Mouse (Mus musculus): ENCODE data around the gene Tmem178b. TPM values are rescaled to one million over a fixed set of nuclear protein-coding genes. Genes with fewer than 3 reads are reported as not detected.

Gene Tmem178b
- total and polyA plus RNA-seq, 3 experiments, result 0.16 TPM; not detected in 2

DNA sequence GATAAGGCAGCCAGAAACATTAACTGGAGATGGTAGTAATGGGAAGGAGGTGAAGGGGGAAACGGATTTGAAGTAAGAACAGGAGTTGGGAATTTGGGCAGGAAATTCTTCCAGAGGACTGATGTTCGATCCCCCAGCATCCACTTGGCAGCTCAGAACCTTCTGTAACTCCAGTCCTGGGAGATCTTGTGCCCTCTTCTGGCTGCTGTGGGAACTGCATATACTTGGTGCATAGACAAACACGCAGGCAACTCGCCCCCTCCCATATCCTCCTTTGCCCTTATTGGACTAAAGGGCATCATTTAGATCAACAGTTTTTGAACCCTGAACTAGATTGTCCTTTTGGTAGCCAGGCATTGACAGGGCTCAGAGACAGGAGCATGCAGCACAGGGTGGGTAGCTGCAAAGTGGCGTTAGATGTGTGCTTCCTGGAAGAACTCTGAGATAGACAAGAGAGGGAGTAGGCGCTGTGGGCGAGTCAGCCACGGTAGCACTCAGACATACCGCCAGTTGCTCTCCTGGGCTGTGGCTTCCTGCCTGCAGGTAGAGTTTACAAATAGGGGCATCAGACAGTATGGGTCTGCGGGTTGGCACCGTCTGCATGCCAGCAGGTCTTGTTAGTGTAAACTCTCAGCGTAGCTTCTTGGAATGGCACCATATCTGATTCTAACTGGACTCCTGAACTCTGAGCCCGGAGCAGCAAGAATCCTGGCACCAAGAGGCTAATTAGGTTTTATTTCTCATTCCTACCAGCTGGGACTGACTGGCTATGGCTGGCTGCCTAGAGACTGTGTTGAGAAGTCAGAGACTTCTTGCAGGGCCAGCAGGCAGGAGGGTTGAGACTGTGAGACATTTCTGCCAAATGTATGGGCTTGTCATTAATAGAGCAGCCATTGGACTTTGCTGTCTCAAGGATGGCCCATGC is 364.0 kb downstream of the Tmem178b start:
- no peak for ATAC-seq (ENCODE audit: extremely low read depth, insufficient number of reproducible peaks, low FRiP score, poor library complexity, severe bottlenecking)

GRCm38 (mm10) chr6:40238857-40239256 is 365.8 kb downstream of the Tmem178b start:
- no peak overlapping the region for H3K4me3 ChIP-seq (ENCODE audit: low read depth, low read length)
- ATAC-seq (ENCODE audit: extremely low read depth, insufficient number of reproducible peaks, low FRiP score, poor library complexity, severe bottlenecking) (no peak), DNase-seq (ENCODE audit: low spot score) (no peak)
- H3K36me3 ChIP-seq (replicated peaks), result no peaks in the 10 kb centered on the region
- H3K27me3 ChIP-seq (ENCODE audit: insufficient read depth, low read length), result peaks cover 10% of the 10 kb centered on the region
- H3K9me3 ChIP-seq (replicated peaks), result no peaks in the 10 kb centered on the region
- TF ChIP-seq TAL1 (conservative IDR thresholded peaks at IDR 0.05; ENCODE audit: low read depth, low read length) (no peak), GATA2 (IDR thresholded peaks at IDR 0.05; ENCODE audit: borderline replicate concordance, low read depth, low read length) (no peak), GATA1 (IDR thresholded peaks at IDR 0.05; ENCODE audit: borderline replicate concordance, low read length) (no peak), CTCF (IDR thresholded peaks at IDR 0.05; ENCODE audit: low read depth, low read length) (no peak), POLR2AphosphoS5 (IDR thresholded peaks at IDR 0.05; ENCODE audit: insufficient replicate concordance, low read depth, low read length) (no peak)
- peaks cover 3% of the 10 kb centered on the region; the same call in 1 of the 2 replicates for H3K4me1 ChIP-seq (ENCODE audit: insufficient read depth, low read depth, low read length)

More for the DNA sequence above, 364.0 kb downstream of the Tmem178b start:
- peaks cover 3% of the 10 kb centered on the region; the same call in 1 of the 2 replicates for H3K4me1 ChIP-seq (ENCODE audit: insufficient read depth, low read depth, low read length)
- no peak overlapping the region for H3K4me3 ChIP-seq (ENCODE audit: low read depth, low read length)
- DNase-seq (ENCODE audit: low spot score), result no peak
- no peaks in the 10 kb centered on the region for H3K36me3 ChIP-seq (replicated peaks)
- TF ChIP-seq GATA2 (IDR thresholded peaks at IDR 0.05; ENCODE audit: borderline replicate concordance, low read depth, low read length), result no peak
- peak; percentile 38 for TF ChIP-seq CTCF (IDR thresholded peaks at IDR 0.05; ENCODE audit: low read depth, low read length)
- H3K27me3 ChIP-seq (ENCODE audit: insufficient read depth, low read length), result peaks cover 11% of the 10 kb centered on the region
- H3K9me3 ChIP-seq (replicated peaks), result no peaks in the 10 kb centered on the region

- no peaks in the 10 kb centered on the region for H3K36me3 ChIP-seq (replicated peaks)
- H3K4me1 ChIP-seq (ENCODE audit: insufficient read depth, low read depth, low read length), result peaks cover 3% of the 10 kb centered on the region; the same call in 1 of the 2 replicates
- H3K27me3 ChIP-seq (ENCODE audit: insufficient read depth, low read length), result 0 out of 2 replicates have a peak, but pooled peaks cover 2% of the 10 kb centered on the region
- no peak overlapping the region for H3K4me3 ChIP-seq (ENCODE audit: low read depth, low read length)
- DNase-seq (ENCODE audit: low spot score) (no peak), ATAC-seq (ENCODE audit: extremely low read depth, insufficient number of reproducible peaks, low FRiP score, poor library complexity, severe bottlenecking) (no peak)
- H3K9me3 ChIP-seq (replicated peaks), result no peaks in the 10 kb centered on the region
- TF ChIP-seq TAL1 (conservative IDR thresholded peaks at IDR 0.05; ENCODE audit: low read depth, low read length) (no peak), CTCF (IDR thresholded peaks at IDR 0.05; ENCODE audit: low read depth, low read length) (no peak), GATA2 (IDR thresholded peaks at IDR 0.05; ENCODE audit: borderline replicate concordance, low read depth, low read length) (no peak), GATA1 (IDR thresholded peaks at IDR 0.05; ENCODE audit: borderline replicate concordance, low read length) (no peak), POLR2AphosphoS5 (IDR thresholded peaks at IDR 0.05; ENCODE audit: insufficient replicate concordance, low read depth, low read length) (no peak)
Observed at GRCm38 (mm10) chr6:40240671-40241070, 367.6 kb downstream of the Tmem178b start.

GRCm38 (mm10) chr6:40247398-40247946 is 374.4 kb downstream of the Tmem178b start:
- ATAC-seq (ENCODE audit: extremely low read depth, insufficient number of reproducible peaks, low FRiP score, poor library complexity, severe bottlenecking), result no peak
- H3K36me3 ChIP-seq (replicated peaks), result no peaks in the 10 kb centered on the region
- 0 out of 2 replicates have a peak, but pooled peaks cover 2% of the 10 kb centered on the region for H3K27me3 ChIP-seq (ENCODE audit: insufficient read depth, low read length)
- no peaks in the 10 kb centered on the region for H3K9me3 ChIP-seq (replicated peaks)
- TF ChIP-seq POLR2AphosphoS5 (IDR thresholded peaks at IDR 0.05; ENCODE audit: insufficient replicate concordance, low read depth, low read length) (no peak), TAL1 (conservative IDR thresholded peaks at IDR 0.05; ENCODE audit: low read depth, low read length) (no peak), CTCF (IDR thresholded peaks at IDR 0.05; ENCODE audit: low read depth, low read length) (no peak), GATA1 (IDR thresholded peaks at IDR 0.05; ENCODE audit: borderline replicate concordance, low read length) (no peak), GATA2 (IDR thresholded peaks at IDR 0.05; ENCODE audit: borderline replicate concordance, low read depth, low read length) (no peak)
- no peak overlapping the region for H3K4me3 ChIP-seq (ENCODE audit: low read depth, low read length)
- H3K4me1 ChIP-seq (ENCODE audit: insufficient read depth, low read depth, low read length), result no peaks in the 10 kb centered on the region
- no peak for DNase-seq (ENCODE audit: low spot score)

DNA sequence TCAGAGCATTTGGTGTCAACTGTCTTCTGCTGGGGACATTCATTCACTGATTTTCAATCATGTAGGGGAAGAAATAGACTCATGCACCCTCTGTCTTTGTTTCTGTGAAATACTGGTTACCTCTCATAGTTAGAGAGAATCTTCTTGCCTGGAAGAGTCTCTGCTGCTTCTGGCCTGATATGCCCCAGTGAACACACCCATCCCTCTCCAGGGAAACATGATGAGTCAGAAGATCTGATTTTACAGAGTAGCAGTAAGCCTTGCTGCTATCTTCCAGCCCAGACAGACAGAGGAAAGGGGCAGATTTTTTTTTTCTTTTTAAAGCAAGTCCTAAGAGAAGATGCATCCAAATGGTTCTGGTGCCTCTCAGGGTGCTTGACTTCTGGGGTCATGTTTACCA is 376.9 kb downstream of the Tmem178b start:
- H3K4me1 ChIP-seq (ENCODE audit: insufficient read depth, low read depth, low read length), result no peaks in the 10 kb centered on the region
- ATAC-seq (ENCODE audit: extremely low read depth, insufficient number of reproducible peaks, low FRiP score, poor library complexity, severe bottlenecking) (no peak), DNase-seq (ENCODE audit: low spot score) (no peak)
- TF ChIP-seq POLR2AphosphoS5 (IDR thresholded peaks at IDR 0.05; ENCODE audit: insufficient replicate concordance, low read depth, low read length), result no peak
- TF ChIP-seq TAL1 (conservative IDR thresholded peaks at IDR 0.05; ENCODE audit: low read depth, low read length), result no peak
- TF ChIP-seq GATA2 (IDR thresholded peaks at IDR 0.05; ENCODE audit: borderline replicate concordance, low read depth, low read length), result no peak
- no peak for TF ChIP-seq GATA1 (IDR thresholded peaks at IDR 0.05; ENCODE audit: borderline replicate concordance, low read length)
- TF ChIP-seq CTCF (IDR thresholded peaks at IDR 0.05; ENCODE audit: low read depth, low read length), result no peak
- no peaks in the 10 kb centered on the region for H3K36me3 ChIP-seq (replicated peaks)
- H3K9me3 ChIP-seq (replicated peaks), result no peaks in the 10 kb centered on the region
- H3K4me3 ChIP-seq (ENCODE audit: low read depth, low read length), result no peak overlapping the region
- 0 out of 2 replicates have a peak, but pooled peaks cover 2% of the 10 kb centered on the region for H3K27me3 ChIP-seq (ENCODE audit: insufficient read depth, low read length)

DNA sequence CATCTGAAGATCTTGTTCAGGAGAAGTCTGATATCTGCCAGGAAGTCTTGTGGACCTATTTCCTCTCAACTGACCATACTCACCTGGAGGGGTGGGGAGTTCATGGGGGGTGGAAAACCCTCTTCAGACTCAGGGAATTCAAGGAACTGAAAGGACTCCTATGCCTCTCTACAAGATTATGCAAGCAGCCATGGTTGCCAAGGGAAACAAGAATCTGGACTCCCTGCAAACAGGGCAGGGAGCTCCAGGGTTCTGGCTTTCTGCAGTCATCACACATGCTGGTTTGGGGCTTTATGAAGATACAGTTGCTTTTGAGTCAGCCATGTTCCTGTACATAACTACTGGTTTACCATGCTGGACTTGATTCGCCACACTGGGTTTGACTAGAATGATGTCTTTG is 390.6 kb downstream of the Tmem178b start:
- H3K4me3 ChIP-seq (ENCODE audit: low read depth, low read length), result no peak overlapping the region
- no peaks in the 10 kb centered on the region for H3K9me3 ChIP-seq (replicated peaks)
- no peak for TF ChIP-seq GATA1 (IDR thresholded peaks at IDR 0.05; ENCODE audit: borderline replicate concordance, low read length)
- no peak for TF ChIP-seq TAL1 (conservative IDR thresholded peaks at IDR 0.05; ENCODE audit: low read depth, low read length)
- TF ChIP-seq POLR2AphosphoS5 (IDR thresholded peaks at IDR 0.05; ENCODE audit: insufficient replicate concordance, low read depth, low read length), result no peak
- TF ChIP-seq GATA2 (IDR thresholded peaks at IDR 0.05; ENCODE audit: borderline replicate concordance, low read depth, low read length), result no peak
- TF ChIP-seq CTCF (IDR thresholded peaks at IDR 0.05; ENCODE audit: low read depth, low read length), result no peak
- ATAC-seq (ENCODE audit: extremely low read depth, insufficient number of reproducible peaks, low FRiP score, poor library complexity, severe bottlenecking) (no peak), DNase-seq (ENCODE audit: low spot score) (no peak)
- H3K36me3 ChIP-seq (replicated peaks), result no peaks in the 10 kb centered on the region
- no peaks in the 10 kb centered on the region for H3K27me3 ChIP-seq (ENCODE audit: insufficient read depth, low read length)
- no peaks in the 10 kb centered on the region for H3K4me1 ChIP-seq (ENCODE audit: insufficient read depth, low read depth, low read length)
